Mouse (Mus musculus) liver, embryonic 14.5 days (tissue): ENCODE data around the gene Sh3bp1. TPM values are rescaled to one million over a fixed set of nuclear protein-coding genes. Genes with fewer than 3 reads are reported as not detected.

ENCODE experiments used
- ATAC-seq: fragments of 200-750 bp; cut with Nextera tagmentation; 2 replicates; pipeline ENCODE4 v1.8.0; 2017; ENCODE audit warnings: moderate number of reproducible peaks, mild to moderate bottlenecking, moderate library complexity; ENCODE audit not compliant: insufficient read depth
- DNase-seq, 3 experiments: peaks; one replicate each; pipeline ENCODE4 v3.0.0-alpha.2; 2012 to 2013; ENCODE audit warnings: low read depth in 3 of 3, low spot score in 3 of 3
- H3K27ac ChIP-seq: fragments of 300-500 bp; sonication (generic); 2 replicates; pipeline ENCODE4 v1.5.1; 2014; ENCODE audit warnings: moderate library complexity, mild to moderate bottlenecking, control low read depth, inconsistent platforms
- H3K27me3 ChIP-seq: fragments of 300-500 bp; sonication (generic); 2 replicates; pipeline ENCODE4 v1.6.1; 2014; ENCODE audit warnings: mild to moderate bottlenecking, low read length, moderate library complexity; ENCODE audit not compliant: control insufficient read depth, insufficient read depth
- H3K36me3 ChIP-seq: fragments of 300-500 bp; sonication (generic); replicated peaks from 2 replicates; pipeline ENCODE4 v1.6.1; 2014; ENCODE audit warnings: low read depth; ENCODE audit not compliant: control insufficient read depth, insufficient read depth
- H3K4me1 ChIP-seq, 2 experiments: fragments of 200-500 bp in 1 of 2; fragments of 300-500 bp in 1 of 2; sonication (generic) in 1 of 2; replicated peaks; 2 replicates each; pipeline ENCODE4 v1.6.1; 2012 to 2014; ENCODE audit warnings: antibody characterized with exemption in 1 of 2, inconsistent platforms in 1 of 2, low read length in 1 of 2; ENCODE audit not compliant: control insufficient read depth in 2 of 2, insufficient read depth in 2 of 2
- H3K4me2 ChIP-seq: fragments of 300-500 bp; sonication (generic); 2 replicates; pipeline ENCODE4 v1.6.1; 2014; ENCODE audit warnings: low read depth, mild to moderate bottlenecking, control low read depth, moderate library complexity
- H3K4me3 ChIP-seq, 2 experiments: fragments of 200-500 bp in 1 of 2; fragments of 300-500 bp in 1 of 2; sonication (generic) in 1 of 2; 2 replicates each; pipeline ENCODE4 v1.5.1; 2012 to 2014; ENCODE audit warnings: low read depth in 2 of 2, low read length in 2 of 2, mild to moderate bottlenecking in 2 of 2, control low read depth in 1 of 2, inconsistent platforms in 1 of 2, moderate library complexity in 1 of 2; ENCODE audit not compliant: insufficient read depth in 1 of 2
- H3K9ac ChIP-seq: fragments of 300-500 bp; sonication (generic); replicated peaks from 2 replicates; pipeline ENCODE4 v1.6.1; 2014; ENCODE audit warnings: mild to moderate bottlenecking, control low read depth, moderate library complexity
- H3K9me3 ChIP-seq: fragments of 300-500 bp; sonication (generic); 2 replicates; pipeline ENCODE4 v1.6.1; 2016; ENCODE audit warnings: low read length, mixed read lengths; ENCODE audit not compliant: control insufficient read depth
- CTCF ChIP-seq: IDR thresholded peaks from 2 replicates; pipeline ENCODE4 v1.5.1; 2016; ENCODE audit warnings: antibody characterized with exemption, low read depth, control low read depth
- EP300 ChIP-seq: IDR thresholded peaks from 2 replicates; pipeline ENCODE4 v1.6.1; 2016; ENCODE audit warnings: antibody characterized with exemption, low read depth
- WGBS: fragments of 180-500 bp; shearing (Covaris S2); extraction: QIAGEN DNeasy Blood & Tissue Kit; methylation state at CpG from one replicate; pipeline ENCODE4 v1.1.7; 2014; ENCODE audit not compliant: insufficient replicate concordance; 5-methylcytosine and 5-hydroxymethylcytosine counted together
- microRNA-seq: library from miRNA; unstranded; fragments of <30 nt; microRNA quantifications from one replicate; pipeline ENCODE4, GENCODE M21; 2016
- polyA plus RNA-seq, 2 experiments: library from polyadenylated mRNA; depleted of rRNA in 1 of 2; stranded (reverse) in 1 of 2; unstranded in 1 of 2; fragments of >200 nt; fragmentation: Nextera tagmentation in 1 of 2; extraction: Ambion mirVana in 1 of 2; gene quantifications; 2 replicates each; pipeline versions ENCODE4 v1.2.1 to v1.2.3; 2012 to 2014

The Sh3bp1 gene
- polyA plus RNA-seq, 2 experiments = 13.3 to 22.2 TPM

DNA sequence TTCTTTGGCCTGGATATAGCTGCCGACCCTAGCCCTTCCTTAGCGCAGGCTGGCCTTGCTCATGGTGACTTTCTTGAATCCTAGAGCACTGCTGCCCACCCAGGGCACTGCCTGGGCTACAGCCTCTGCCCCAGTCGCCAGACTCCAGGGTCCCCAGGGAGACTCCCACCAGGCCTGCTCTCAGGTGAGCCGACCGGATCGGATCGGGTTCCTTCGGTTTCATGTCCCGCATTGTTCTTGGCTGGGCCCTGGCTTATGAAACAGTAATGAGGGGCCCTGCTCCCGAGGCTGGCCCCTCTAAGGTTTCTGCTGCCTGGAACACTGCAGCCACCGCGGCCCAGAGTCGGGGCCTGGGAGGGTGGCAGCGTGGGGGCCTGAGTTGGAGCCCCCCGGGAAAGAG lies 57.5 kb downstream of the Sh3bp1 start:
- Histone ChIP-seq H3K27me3 (no peaks in the 10 kb centered on the region), H3K36me3 (no peaks in the 10 kb centered on the region), H3K27ac (no peak overlapping the region), H3K9me3 (no peaks in the 10 kb centered on the region), H3K9ac (no peak overlapping the region), H3K4me2 (no peak overlapping the region), H3K4me3 (no peak overlapping the region), H3K4me1 (no peaks in the 10 kb centered on the region)
- DNase-seq (no peak), ATAC-seq (no peak)
- TF ChIP-seq CTCF (no peak), EP300 (no peak)
- 58% methylated on average over 15 of the region's 15 CpGs for WGBS

DNA sequence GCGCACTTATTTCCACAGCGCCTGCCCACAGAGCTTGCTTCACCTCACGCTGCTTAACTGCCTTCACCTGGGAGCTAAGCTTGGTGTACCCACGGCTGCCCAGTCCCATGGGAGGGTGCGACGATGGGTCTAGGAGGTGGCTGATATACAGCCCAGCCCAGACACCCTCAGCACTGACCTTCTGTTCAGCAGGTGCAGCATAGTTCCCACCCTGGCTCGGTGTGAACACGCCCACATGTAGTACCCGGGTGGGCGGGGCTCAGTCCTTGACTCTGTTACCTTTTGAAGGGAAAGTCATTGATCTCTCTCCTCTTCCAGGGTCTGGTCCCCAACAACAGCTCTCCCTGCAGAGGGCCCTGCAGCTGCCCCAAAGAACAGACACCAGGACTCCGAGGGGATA lies 60.0 kb downstream of the Sh3bp1 start:
- DNase-seq (no peak), ATAC-seq (no peak)
- WGBS = 71% methylated on average over 11 of the region's 11 CpGs
- no peak for TF ChIP-seq EP300
- no peak for TF ChIP-seq CTCF
- no peaks in the 10 kb centered on the region for H3K4me1 ChIP-seq
- no peaks in the 10 kb centered on the region for H3K36me3 ChIP-seq
- H3K27ac ChIP-seq = no peak overlapping the region
- H3K27me3 ChIP-seq = no peaks in the 10 kb centered on the region
- H3K4me3 ChIP-seq = no peak overlapping the region
- no peaks in the 10 kb centered on the region for H3K9me3 ChIP-seq
- no peak overlapping the region for H3K4me2 ChIP-seq
- no peak overlapping the region for H3K9ac ChIP-seq

DNA sequence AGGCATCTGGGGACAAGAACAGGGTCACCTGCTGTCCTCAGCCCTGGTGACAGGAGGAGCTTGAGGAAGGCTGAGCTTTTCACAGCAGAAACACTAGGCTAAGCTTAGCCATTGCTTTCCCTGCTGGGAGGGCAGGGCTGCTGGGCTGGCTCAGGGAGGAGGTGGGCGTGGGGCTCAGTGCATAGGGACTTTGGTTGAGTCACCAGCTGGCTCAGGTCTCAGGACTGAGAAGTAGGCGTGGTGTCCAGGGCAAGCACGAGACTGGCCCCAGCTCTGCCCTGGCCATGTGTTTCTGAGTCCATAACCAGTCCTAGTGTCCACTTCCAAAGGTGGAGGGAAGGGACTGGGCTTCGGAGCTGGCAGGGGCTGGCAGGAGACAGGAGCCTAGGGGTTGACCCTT lies 60.5 kb downstream of the Sh3bp1 start:
- Histone ChIP-seq H3K4me1 (no peaks in the 10 kb centered on the region), H3K4me2 (no peak overlapping the region), H3K9ac (no peak overlapping the region), H3K9me3 (no peaks in the 10 kb centered on the region), H3K36me3 (no peaks in the 10 kb centered on the region), H3K4me3 (no peak overlapping the region), H3K27ac (no peak overlapping the region), H3K27me3 (no peaks in the 10 kb centered on the region)
- no peak for TF ChIP-seq EP300
- no peak for TF ChIP-seq CTCF
- ATAC-seq (no peak), DNase-seq (no peak)
- 40% methylated on average over 4 of the region's 4 CpGs for WGBS

Small RNA genes within 50 kb of the gene (microRNA-seq; reads per million reads assigned to microRNA genes)
- gene Mir6955 = not detected

Other genes with a start within 250 kb of the Sh3bp1 start
- gene Elfn2, start 181.0 kb upstream of the Sh3bp1 start, polyA plus RNA-seq (2012; rRNA removed) = not detected in 2 replicates
- 0.04 TPM in 1 of 2 replicates, not detected in the other for gene Elfn2, start 181.0 kb upstream of the Sh3bp1 start, polyA plus RNA-seq (2014; fragmentation: Nextera tagmentation; extraction: Ambion mirVana)
- 3.4 and 3.7 TPM in 2 replicates for gene Mfng, start 126.3 kb upstream of the Sh3bp1 start, polyA plus RNA-seq (2012; rRNA removed)
- 2.9 and 3.6 TPM in 2 replicates for gene Mfng, start 126.3 kb upstream of the Sh3bp1 start, polyA plus RNA-seq (2014; fragmentation: Nextera tagmentation; extraction: Ambion mirVana)
- gene Card10, start 96.7 kb upstream of the Sh3bp1 start, polyA plus RNA-seq (2012; rRNA removed) = 2.2 and 2.5 TPM in 2 replicates
- 1.1 and 1.3 TPM in 2 replicates for gene Card10, start 96.7 kb upstream of the Sh3bp1 start, polyA plus RNA-seq (2014; fragmentation: Nextera tagmentation; extraction: Ambion mirVana)
- gene Cdc42ep1, start 57.1 kb upstream of the Sh3bp1 start, polyA plus RNA-seq (2012; rRNA removed) = 8.1 and 10.1 TPM in 2 replicates
- gene Cdc42ep1, start 57.1 kb upstream of the Sh3bp1 start, polyA plus RNA-seq (2014; fragmentation: Nextera tagmentation; extraction: Ambion mirVana) = 7.8 and 8.6 TPM in 2 replicates
- gene Lgals2, start 44.2 kb upstream of the Sh3bp1 start, polyA plus RNA-seq (2012; rRNA removed) = 8.7 and 9.8 TPM in 2 replicates
- gene Lgals2, start 44.2 kb upstream of the Sh3bp1 start, polyA plus RNA-seq (2014; fragmentation: Nextera tagmentation; extraction: Ambion mirVana) = 14.0 and 15.0 TPM in 2 replicates
- gene Gga1, start 22.6 kb upstream of the Sh3bp1 start, polyA plus RNA-seq (2012; rRNA removed) = 16.6 and 19.1 TPM in 2 replicates
- gene Gga1, start 22.6 kb upstream of the Sh3bp1 start, polyA plus RNA-seq (2014; fragmentation: Nextera tagmentation; extraction: Ambion mirVana) = 13.6 and 15.6 TPM in 2 replicates
- gene Gm49510, start 101 bp upstream of the Sh3bp1 start, polyA plus RNA-seq (2012; rRNA removed) = 0.03 and 0.17 TPM in 2 replicates
- gene Gm49510, start 101 bp upstream of the Sh3bp1 start, polyA plus RNA-seq (2014; fragmentation: Nextera tagmentation; extraction: Ambion mirVana) = 0.10 and 0.13 TPM in 2 replicates
- gene Pdxp, start 14.2 kb downstream of the Sh3bp1 start, polyA plus RNA-seq (2012; rRNA removed) = 9.3 and 9.7 TPM in 2 replicates
- 6.4 and 7.8 TPM in 2 replicates for gene Pdxp, start 14.2 kb downstream of the Sh3bp1 start, polyA plus RNA-seq (2014; fragmentation: Nextera tagmentation; extraction: Ambion mirVana)
- gene Lgals1, start 27.0 kb downstream of the Sh3bp1 start, polyA plus RNA-seq (2012; rRNA removed) = 447 and 459 TPM in 2 replicates
- gene Lgals1, start 27.0 kb downstream of the Sh3bp1 start, polyA plus RNA-seq (2014; fragmentation: Nextera tagmentation; extraction: Ambion mirVana) = 641 and 675 TPM in 2 replicates
- 7.9 and 17.5 TPM in 2 replicates for gene Nol12, start 35.2 kb downstream of the Sh3bp1 start, polyA plus RNA-seq (2012; rRNA removed)
- gene Nol12, start 35.2 kb downstream of the Sh3bp1 start, polyA plus RNA-seq (2014; fragmentation: Nextera tagmentation; extraction: Ambion mirVana) = 31.9 and 32.7 TPM in 2 replicates
- 16.1 and 17.0 TPM in 2 replicates for gene Triobp, start 48.0 kb downstream of the Sh3bp1 start, polyA plus RNA-seq (2012; rRNA removed)
- 12.3 and 13.6 TPM in 2 replicates for gene Triobp, start 48.0 kb downstream of the Sh3bp1 start, polyA plus RNA-seq (2014; fragmentation: Nextera tagmentation; extraction: Ambion mirVana)
- 53.1 and 65.2 TPM in 2 replicates for gene H1f0, start 128.7 kb downstream of the Sh3bp1 start, polyA plus RNA-seq (2012; rRNA removed)
- 47.8 and 52.8 TPM in 2 replicates for gene H1f0, start 128.7 kb downstream of the Sh3bp1 start, polyA plus RNA-seq (2014; fragmentation: Nextera tagmentation; extraction: Ambion mirVana)
- 0.30 and 0.50 TPM in 2 replicates for gene Galr3, start 142.1 kb downstream of the Sh3bp1 start, polyA plus RNA-seq (2012; rRNA removed)
- not detected in 2 replicates for gene Galr3, start 142.1 kb downstream of the Sh3bp1 start, polyA plus RNA-seq (2014; fragmentation: Nextera tagmentation; extraction: Ambion mirVana)
- 39.9 and 43.4 TPM in 2 replicates for gene Ankrd54, start 163.1 kb downstream of the Sh3bp1 start, polyA plus RNA-seq (2012; rRNA removed)
- 37.7 and 48.3 TPM in 2 replicates for gene Ankrd54, start 163.1 kb downstream of the Sh3bp1 start, polyA plus RNA-seq (2014; fragmentation: Nextera tagmentation; extraction: Ambion mirVana)
- 99.9 and 104 TPM in 2 replicates for gene Eif3l, start 175.4 kb downstream of the Sh3bp1 start, polyA plus RNA-seq (2012; rRNA removed)
- 130 and 132 TPM in 2 replicates for gene Eif3l, start 175.4 kb downstream of the Sh3bp1 start, polyA plus RNA-seq (2014; fragmentation: Nextera tagmentation; extraction: Ambion mirVana)
- gene Micall1, start 209.1 kb downstream of the Sh3bp1 start, polyA plus RNA-seq (2012; rRNA removed) = 1.6 and 1.7 TPM in 2 replicates
- gene Micall1, start 209.1 kb downstream of the Sh3bp1 start, polyA plus RNA-seq (2014; fragmentation: Nextera tagmentation; extraction: Ambion mirVana) = 0.69 and 0.71 TPM in 2 replicates
- gene Polr2f, start 241.2 kb downstream of the Sh3bp1 start, polyA plus RNA-seq (2012; rRNA removed) = 53.9 and 112 TPM in 2 replicates
- gene Polr2f, start 241.2 kb downstream of the Sh3bp1 start, polyA plus RNA-seq (2014; fragmentation: Nextera tagmentation; extraction: Ambion mirVana) = 181 and 183 TPM in 2 replicates
- 0.19 and 0.46 TPM in 2 replicates for gene 1700088E04Rik, start 241.5 kb downstream of the Sh3bp1 start, polyA plus RNA-seq (2012; rRNA removed)
- 0.52 and 0.93 TPM in 2 replicates for gene 1700088E04Rik, start 241.5 kb downstream of the Sh3bp1 start, polyA plus RNA-seq (2014; fragmentation: Nextera tagmentation; extraction: Ambion mirVana)